Mouse (Mus musculus) heart, postnatal 10 days (tissue): ENCODE data around the gene Hist1h1a. TPM values are rescaled to one million over a fixed set of nuclear protein-coding genes. Genes with fewer than 3 reads are reported as not detected.
A peak's percentile ranks its signal among the peaks of the same experiment; 100 is the strongest.
"Not testable (repeated sequence)": the region's sequence is repeated elsewhere in the genome, so short reads cannot be mapped to it uniquely, and the experiment has no call there.

Source experiments
- DNase-seq, 2 experiments: peaks; one replicate each; pipeline ENCODE4 v3.0.0; 2021
- intact Hi-C: fragments of 180-260 bp; cut with DNase I; formaldehyde crosslinking; loops from one replicate; pipeline ENCODE4 v1.15.1; 2025
- total RNA-seq, 2 experiments: library from RNA; stranded (reverse); gene quantifications; 2 replicates each; pipeline ENCODE4 v1.2.3; 2021

Hist1h1a gene
- total RNA-seq, 2 experiments from 2014 or later: 109 to 127 TPM

DNA sequence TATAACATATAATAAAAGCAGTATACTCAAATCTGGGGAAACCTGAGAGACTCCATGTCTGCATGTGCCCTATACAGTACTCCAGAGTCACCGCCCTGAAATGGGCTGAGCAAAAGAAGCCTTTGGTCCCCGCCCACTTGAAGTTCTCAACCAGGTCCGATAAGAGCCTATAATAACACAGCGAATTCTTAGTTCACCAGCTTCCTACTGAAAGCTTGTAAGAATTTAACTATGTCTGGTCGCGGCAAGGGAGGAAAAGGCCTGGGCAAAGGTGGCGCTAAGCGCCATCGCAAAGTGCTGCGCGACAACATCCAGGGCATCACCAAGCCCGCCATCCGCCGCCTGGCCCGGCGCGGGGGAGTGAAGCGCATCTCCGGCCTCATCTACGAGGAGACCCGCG lies 6.7 kb upstream of the Hist1h1a start, which contains the start of gene Hist1h4b:
TSS of gene Hist1h4b (plus strand) at position 224 of the 400 bp plus-strand sequence.
- DNase-seq: peak; percentile 88 to 89
- intact Hi-C loops: loop anchor here (5.0 to 10.0 kb wide), 2 partner anchors 1719 to 2002 kb away; partner anchors contain the start of genes Hist1h2ah, Hist1h2ak, Hist1h2bk and Hist1h2bn

DNA sequence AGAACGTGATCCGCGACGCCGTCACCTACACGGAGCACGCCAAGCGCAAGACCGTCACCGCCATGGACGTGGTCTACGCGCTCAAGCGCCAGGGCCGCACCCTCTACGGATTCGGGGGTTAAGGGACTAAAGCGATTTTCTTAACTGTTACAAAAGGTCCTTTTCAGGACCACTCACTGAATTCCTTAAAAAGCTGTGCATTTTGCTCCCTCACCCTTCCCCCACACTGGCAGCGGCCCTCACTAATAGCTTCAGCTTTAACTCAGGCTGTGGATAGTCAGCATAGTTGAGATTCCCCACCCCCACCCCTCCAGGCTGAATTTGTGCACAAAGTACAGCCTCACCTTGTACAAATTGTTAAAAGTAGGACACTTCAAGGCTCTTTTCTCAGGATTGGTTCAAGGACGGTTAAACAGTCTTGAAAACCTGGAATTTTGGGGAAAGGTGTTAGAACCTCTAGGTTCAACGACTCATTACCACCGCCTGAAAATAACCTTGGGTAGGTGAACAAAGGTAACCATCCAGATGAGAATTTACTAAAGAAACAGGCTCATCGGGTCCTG lies 6.2 kb upstream of the Hist1h1a start:
- intact Hi-C loops: loop anchor here (5.0 to 10.0 kb wide), 2 partner anchors 1720 to 2002 kb away; partner anchors contain the start of genes Hist1h2ah, Hist1h2ak, Hist1h2bk and Hist1h2bn
- DNase-seq: no peak

DNA sequence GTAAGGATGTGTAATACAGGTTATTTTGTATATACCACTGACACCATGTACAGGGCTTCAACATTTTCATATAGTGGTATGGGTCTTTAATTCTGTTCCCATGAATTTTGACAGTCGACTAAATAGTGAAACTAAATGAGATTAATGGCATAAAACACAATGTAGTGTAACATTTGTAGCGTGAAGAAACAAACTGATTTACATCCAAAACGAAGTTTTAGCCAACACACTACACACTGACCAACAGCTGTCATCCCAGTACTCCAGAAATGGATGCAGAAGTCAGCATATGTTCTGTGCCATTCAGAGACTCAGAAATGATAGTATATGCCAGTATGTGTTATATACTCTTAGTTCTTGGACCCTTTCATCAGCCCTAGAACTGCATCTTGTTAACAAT lies 5.5 kb upstream of the Hist1h1a start:
- intact Hi-C loops: loop anchor here (5.0 to 10.0 kb wide), 2 partner anchors 1721 to 2003 kb away; partner anchors contain the start of genes Hist1h2ah, Hist1h2ak, Hist1h2bk and Hist1h2bn

DNA sequence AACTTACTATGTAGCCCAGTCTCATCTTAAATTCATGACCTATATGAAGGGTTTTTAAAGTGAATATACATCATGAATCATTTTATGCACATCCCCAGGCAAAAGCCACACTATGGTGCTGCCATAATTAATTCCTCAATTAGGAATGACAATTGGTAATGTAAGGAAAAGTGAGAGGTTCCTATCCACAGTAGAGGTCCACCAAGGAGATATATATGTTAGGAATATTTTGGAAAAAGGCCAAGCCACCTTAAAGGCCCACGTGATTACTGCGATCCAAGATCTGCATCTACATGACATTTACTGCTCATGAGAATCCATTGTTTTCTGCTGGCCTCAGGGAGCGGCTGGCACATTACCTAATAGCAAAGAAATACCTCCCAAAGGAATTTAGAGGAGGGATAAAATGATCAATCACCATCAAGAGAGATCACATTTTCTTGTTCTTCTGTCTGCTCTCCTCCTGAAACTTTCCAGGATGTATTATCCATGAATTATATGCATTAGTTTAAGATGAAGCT lies 4.2 kb upstream of the Hist1h1a start:
- no peak for DNase-seq
- intact Hi-C loops: loop anchor here (5.0 to 10.0 kb wide), 2 partner anchors 1722 to 2005 kb away; partner anchors contain the start of genes Hist1h2ah, Hist1h2ak, Hist1h2bk and Hist1h2bn

More for the DNA sequence above, 5.5 kb upstream of the Hist1h1a start:
- DNase-seq: no peak

DNA sequence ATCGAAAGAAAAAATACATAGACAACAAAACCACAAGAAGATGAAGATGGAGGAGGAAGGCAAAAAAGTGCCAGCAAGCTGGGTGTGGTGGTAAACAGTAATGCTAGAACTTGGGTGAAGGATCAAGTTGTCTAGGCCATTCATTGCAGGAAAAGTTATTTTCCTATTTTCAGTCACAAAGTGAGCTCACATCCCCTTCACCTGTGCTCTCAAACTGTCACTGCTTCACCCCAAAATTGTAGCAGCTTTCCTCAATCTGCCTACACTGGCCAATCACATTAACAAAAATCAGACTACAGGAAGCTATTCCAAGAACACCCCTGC lies 3.6 kb upstream of the Hist1h1a start:
- intact Hi-C loops: loop anchor here (5.0 to 10.0 kb wide), 3 partner anchors 1708 to 2005 kb away; partner anchors contain the start of genes Hist1h2ah, Hist1h2ak, Hist1h2bk and Hist1h2bn
- no peak for DNase-seq

DNA sequence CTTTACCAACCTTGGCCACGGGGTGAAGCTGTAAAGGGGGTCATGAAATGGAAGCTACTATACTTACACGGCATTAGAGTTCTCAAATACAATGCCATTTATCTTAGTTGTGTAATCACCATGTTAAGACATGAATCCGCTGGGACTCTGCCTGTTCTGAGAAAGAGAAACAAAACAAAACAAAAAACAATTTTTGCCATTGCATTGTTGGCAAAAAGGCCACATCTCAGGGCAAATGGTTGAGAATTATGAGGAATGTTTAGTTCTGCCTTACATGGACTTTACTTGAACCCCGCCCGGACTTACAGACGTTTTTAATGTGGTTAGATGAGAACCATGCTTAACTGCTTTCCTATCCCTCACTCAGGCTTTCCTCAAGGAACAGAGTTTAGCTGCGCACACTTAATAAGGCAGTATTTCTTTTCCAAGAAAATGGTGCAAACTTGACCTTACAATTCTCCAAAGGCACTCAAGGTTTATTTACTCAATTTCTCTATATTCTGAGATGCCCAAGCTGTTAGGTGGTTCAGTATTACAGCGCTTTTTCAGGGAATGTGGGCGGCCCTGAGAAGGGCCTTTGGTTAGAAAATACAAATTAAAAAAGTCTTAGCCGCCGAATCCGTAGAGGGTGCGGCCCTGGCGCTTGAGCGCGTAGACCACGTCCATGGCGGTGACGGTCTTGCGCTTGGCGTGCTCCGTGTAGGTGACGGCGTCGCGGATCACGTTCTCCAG lies 3.1 kb upstream of the Hist1h1a start:
- intact Hi-C loops: loop anchor here (5.0 kb wide), 1 partner anchor 1708 kb away; no protein-coding TSS in a partner anchor
- DNase-seq: no peak

DNA sequence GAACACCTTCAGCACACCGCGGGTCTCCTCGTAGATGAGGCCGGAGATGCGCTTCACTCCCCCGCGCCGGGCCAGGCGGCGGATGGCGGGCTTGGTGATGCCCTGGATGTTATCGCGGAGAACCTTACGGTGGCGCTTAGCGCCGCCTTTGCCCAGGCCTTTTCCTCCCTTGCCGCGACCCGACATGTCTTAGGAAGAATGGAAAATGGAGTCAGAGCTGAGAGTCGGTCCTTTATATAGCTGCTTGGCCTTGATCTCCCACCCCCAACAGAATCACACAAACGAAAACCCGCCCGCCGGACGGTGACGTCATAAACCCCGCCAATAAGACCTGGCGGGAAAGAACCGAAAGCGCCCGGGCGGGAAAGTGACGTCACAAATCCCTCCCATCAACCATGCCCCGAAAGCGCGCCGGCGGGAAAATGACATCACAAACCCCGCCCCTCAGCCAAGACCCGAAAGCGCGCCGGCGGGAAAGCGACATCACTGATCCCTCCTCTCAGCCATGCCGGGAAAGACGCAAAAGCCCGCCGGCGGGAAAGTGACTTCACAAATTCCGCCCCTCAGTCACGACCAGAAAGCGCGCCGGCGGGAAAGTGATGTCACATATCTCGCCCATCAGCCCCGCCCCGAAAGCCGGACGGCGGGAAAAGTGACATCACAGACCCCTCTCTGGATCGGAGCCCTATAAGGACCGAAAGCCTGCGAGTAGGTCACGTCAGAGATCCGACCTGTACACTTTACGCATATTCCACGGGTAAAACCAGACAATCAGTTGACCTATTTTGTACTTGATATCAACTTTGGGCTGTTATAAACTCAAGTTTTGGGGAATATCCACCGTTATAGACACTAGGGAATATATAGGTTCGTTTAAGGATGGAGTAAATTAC lies 2.2 kb upstream of the Hist1h1a start, which contains the start of gene Hist1h4a:
TSS of gene Hist1h4a (minus strand) at position 259 of the 893 bp plus-strand sequence.
- intact Hi-C loops: loop anchor here (5.0 kb wide), 1 partner anchor 1709 kb away; no protein-coding TSS in a partner anchor
- peak; percentile 98 to 99 for DNase-seq

DNA sequence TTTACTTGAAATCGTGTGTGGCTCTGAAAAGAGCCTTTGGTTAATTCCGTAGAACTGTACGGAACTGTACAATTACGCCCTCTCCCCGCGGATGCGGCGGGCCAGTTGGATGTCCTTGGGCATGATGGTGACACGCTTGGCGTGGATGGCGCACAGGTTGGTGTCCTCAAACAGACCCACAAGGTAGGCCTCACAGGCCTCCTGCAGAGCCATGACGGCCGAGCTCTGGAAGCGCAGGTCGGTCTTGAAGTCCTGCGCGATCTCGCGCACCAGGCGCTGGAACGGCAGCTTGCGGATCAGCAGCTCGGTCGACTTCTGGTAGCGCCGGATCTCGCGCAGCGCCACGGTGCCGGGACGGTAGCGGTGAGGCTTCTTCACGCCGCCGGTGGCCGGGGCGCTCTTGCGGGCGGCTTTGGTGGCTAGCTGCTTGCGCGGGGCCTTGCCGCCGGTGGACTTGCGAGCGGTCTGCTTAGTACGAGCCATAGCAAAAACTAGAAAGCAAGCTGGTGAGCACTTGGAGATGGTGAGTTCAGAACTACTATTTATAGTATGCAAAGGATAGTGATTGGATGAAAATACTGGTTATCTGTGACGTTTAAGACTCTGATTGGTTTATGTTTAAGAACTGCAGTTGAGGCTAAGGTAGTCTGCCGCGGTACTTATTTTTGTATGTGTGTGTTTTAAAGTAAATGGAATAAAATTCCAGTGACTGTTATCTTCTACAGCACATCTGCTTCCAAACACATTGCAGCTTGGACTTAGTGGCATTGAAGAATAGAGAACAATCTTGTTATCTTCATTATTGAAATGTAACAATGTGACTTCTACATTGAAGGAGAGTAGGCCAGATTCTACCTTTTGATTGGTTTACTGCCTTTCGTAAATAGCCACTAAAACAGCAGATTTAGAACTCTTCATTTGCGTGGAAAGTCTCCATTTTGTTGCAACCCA lies 1.3 kb upstream of the Hist1h1a start, which contains the start of gene Hist1h3a:
TSS of gene Hist1h3a (minus strand) at position 516 of the 951 bp plus-strand sequence.
- intact Hi-C loops: loop anchor here (5.0 kb wide), 1 partner anchor 1710 kb away; no protein-coding TSS in a partner anchor

DNA sequence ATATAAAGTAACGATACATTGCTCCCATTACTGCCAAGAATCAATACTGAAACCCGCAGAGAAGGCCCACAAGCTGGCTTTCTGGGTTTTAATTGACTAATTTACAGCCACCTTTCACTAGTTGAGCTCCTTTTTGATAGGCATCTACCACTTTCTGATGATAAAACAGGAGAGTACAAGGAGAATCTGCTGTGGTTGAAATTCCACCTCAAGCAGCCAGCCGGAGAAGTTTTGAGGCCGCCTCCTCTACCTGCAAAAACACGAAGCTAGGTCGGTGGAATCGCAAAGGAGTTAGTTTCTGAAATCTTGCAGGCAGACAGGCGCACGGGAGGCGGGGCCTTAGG lies 252 bp upstream of the Hist1h1a start:
- intact Hi-C loops: loop anchor here (5.0 kb wide), 1 partner anchor 1711 kb away; no protein-coding TSS in a partner anchor
- no peak for DNase-seq

More for the DNA sequence above, 1.3 kb upstream of the Hist1h1a start, which contains the start of gene Hist1h3a:
- peak; percentile 70 to 80 for DNase-seq

DNA sequence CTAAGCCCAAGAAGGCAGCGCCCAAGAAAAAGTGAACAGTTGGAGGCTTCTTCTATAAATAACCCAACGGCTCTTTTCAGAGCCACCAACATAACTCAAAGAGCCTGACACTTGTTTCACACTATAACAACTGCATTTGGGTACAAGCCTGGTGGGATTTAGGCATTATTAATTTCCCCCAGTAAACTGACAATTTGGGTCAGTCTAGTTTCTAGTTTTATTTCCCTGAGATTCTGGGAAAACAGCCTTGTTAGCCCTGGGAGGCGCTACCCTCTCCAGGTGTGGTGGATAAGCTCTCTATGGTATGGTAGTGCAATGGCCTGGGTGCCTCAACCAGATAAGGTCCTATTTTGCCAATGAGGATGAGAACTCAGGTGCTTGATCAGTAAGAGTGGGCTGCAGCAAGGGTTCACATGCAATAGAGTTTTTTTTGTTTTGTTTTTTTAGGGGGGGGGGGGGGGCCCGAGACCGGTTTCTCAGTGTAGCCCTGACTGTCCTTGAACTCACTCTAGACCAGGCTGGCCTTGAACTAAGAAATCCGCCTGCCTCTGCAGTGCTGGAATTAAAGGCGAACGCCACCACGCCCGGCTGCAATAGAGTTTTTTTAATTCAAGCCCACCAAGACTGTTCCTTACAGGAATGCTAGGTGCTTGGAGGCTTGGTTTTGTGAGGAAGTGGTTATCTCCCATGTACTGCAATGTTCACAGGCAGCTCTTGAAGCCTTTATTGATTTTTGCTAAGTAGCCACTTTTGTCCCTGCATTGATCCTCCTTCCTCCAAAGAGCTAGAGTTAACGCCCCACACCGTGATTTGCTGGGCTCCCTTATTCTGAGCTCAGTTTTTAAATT lies 1.1 kb downstream of the Hist1h1a start:
- intact Hi-C loops: loop anchor here (5.0 kb wide), 1 partner anchor 1712 kb away; no protein-coding TSS in a partner anchor
- DNase-seq: no peak

DNA sequence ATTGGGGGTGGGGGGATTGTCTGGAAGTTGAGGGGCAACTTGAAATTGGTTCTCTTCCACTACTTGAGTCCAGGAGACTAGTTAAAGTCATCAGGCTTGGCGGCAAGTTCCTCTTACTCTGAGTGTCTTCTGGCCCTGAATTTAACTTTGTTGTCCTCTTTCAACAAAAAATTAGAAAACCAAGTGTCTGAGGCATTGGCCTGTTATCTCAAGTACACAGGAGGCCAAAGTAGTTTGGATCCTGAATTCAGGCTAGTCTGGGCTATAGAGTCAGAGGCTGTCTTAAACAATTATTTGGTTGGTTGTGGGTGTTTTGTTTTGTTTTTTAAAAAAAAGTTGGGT lies 1.7 kb downstream of the Hist1h1a start:
- intact Hi-C loops: no loop called here
- DNase-seq: no peak

DNA sequence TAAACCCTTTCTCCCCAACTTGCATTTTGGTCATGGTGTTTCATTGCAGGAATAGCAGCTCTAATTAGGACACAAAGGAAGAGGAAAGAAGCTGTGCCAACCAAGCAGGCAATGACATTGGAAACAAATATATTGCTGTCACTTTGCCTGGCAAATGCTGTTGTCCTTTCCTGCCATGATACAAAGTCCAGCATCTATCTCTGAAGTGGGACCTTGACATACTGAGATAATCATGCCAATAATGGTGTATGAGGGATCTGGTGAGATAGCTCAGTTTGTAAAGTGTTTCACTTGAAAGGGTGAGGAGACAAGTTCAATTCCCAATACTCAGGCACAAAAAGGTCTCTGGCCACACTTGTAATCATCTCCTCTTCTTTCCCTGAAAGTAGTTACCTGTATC lies 3.3 kb downstream of the Hist1h1a start:
- DNase-seq: no peak
- intact Hi-C loops: no loop called here

DNA sequence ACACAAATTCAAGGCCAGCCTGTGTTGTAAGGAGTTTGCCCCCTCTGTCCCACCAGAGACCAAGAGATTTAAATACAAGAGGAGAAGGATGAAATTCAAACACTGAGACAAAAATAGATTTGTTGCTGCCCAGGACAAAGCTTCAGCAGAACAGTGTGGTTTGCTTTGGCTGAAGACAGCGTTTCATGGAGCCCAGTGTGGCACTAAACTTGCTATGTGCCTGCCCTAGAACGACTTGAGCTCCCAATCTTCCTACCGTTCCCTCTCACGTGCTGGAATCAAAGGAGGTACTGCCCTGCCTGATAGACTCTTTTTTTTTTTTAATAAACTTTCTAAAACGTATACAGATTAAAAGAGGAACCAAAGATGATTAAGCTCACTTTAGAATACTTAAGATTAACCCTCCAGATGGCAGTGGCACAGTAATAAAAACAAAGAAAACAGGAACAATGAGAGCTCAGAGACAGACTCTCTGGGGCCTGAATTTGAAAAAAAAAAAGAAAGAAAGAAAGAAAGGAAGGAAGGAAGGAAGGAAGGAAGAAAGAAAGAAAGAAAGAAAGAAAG lies 5.5 kb downstream of the Hist1h1a start:
- no peak for DNase-seq
- intact Hi-C loops: no loop called here

DNA sequence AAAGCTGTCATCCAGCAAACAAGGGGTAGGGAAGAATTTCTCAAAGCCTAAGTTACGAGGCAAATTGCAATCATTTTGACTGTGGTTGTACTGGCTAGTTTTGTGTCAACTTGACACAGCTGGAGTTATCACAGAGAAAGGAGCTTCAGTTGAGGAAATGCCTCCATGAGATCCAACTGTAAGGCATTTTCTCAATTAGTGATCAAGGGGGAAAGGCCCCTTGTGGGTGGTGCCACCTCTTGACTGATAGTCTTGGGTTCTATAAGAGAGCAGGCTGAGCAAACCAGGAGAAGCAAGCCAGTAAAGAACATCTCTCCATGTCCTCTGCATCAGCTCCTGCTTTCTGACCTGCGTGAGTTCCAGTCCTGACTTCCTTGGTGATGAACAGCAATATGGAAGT lies 6.1 kb downstream of the Hist1h1a start, which contains the start of gene Trim38:
TSS of gene Trim38 (plus strand) at position 301 of the 400 bp plus-strand sequence.
- intact Hi-C loops, DNase-seq: not testable (repeated sequence)

DNA sequence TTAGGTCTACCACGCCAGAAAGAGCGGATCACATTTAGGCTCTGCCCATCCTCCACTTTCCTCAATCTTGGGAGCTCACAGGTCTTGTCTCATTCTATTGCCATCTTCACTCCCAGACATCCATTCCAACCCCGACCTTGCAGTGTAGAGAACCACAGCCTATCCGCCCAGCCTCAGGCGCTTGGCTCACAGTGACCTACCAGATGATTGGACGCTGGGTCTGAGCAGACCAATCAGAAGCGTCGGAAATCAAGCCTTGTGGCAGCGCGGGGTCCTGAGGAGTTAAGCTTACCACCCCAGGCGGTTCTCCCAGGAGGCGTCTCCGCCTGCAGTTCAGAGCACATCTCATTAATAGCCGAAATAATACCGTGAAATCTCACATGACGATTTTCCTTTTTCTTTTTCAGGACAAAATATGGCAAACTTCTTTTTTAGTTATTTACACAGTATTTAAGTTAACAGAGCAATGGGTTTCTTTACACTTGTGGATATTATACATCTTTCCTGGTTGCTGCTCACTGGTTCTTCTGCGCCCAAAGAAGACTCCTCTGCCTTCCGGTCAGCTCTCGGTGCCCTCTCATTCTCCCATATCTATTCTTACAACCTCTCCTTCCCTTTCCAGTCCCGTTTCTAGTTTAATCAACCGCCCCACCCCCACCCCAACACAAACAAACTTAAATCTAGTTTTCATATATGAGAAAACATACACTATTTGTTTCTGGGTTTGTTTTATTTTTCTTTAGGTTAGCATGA lies 9.3 kb downstream of the Hist1h1a start:
- intact Hi-C loops: no loop called here
- DNase-seq: peak; percentile 55 to 58

DNA sequence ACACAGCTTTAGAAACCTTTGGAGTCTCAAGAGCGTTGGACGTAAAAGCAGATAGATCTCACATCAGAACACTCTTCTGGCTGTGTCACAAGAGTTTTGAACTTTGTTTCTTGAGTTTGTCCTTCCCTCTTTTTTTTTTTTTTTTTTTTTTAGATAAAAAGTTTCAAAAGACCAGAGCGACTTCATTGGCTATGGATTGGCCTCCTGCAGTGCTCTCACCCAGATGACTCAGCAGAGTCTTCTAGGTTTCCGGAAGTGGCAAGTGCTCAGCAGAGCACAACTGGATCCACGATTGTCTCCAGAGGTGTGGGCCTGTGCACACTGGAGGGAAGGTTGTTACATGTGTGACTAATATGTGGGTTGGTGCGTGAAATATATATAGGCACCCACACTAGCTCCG lies 14.9 kb downstream of the Hist1h1a start:
- intact Hi-C loops: no loop called here
- no peak for DNase-seq

DNA sequence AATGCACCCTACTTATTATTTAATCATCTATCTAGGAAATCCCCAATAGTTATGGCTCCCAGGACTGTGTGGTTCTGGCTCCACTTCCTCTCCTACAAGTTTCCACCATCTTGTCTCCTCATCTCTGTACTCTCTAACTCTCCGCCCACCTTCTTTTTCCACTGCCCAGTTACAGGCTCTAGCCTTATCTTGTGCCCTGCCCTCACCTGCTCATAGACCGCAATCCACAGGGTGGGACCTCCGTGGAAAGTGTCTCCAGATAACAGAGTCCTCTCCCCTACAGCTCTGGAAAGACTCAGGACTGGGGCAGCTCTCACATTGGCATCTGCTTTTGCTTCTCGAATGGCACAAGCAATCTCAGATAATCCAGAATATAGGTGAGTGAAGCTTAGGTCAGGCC lies 15.6 kb downstream of the Hist1h1a start:
- intact Hi-C loops: no loop called here
- DNase-seq: no peak
